Mouse (Mus musculus) embryo, embryonic 10 days (tissue): ENCODE results near the gene Nbr1.
A peak's percentile ranks its signal among the peaks of the same experiment; 100 is the strongest.

Experiments
- DNase-seq: peaks from one replicate; pipeline ENCODE4 v3.0.0-alpha.2; 2015; ENCODE audit warnings: low spot score

Gene Nbr1

DNA sequence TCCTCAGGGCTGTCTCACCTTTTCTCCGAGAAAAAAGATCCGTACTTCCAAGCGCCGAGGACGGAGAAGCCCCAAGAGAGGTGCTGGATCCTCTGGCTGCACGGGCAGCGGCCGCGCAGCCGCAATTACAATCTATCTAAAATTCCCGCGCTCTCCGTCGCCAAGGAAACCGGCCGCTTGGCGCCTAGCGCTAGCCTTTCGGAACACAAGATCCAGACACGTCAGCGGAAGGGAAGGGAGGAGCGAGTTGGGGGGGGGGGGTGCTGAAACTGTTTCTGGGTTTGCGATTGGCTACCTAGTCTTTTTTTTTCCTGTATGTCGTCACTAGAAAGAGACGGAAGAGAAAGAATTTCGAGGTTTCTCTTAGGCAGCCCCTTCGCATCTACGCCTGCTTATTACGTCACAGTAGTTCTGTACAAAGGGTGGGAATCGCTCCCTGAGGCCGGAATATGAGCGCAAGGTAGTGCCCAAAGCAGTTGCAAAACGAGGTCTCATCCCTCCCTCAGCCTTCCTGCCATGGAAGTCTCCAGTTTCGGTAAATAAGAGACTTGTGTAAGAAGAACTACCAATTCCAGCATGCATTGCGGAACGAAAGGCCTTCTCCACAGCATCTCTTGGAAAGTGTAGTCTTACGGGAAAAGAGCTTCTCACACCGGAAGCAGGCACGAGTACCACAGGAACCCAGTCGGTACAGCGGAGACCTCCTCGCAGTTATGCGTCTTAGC is at the start of gene Nbr1, which contains the start of gene Brca1:
Nbr1 (plus strand) TSS at position 399 of the 725 bp plus-strand sequence.
Brca1 (minus strand) TSS at position 205 of the 725 bp plus-strand sequence.
- peak; percentile 98 for DNase-seq

DNA sequence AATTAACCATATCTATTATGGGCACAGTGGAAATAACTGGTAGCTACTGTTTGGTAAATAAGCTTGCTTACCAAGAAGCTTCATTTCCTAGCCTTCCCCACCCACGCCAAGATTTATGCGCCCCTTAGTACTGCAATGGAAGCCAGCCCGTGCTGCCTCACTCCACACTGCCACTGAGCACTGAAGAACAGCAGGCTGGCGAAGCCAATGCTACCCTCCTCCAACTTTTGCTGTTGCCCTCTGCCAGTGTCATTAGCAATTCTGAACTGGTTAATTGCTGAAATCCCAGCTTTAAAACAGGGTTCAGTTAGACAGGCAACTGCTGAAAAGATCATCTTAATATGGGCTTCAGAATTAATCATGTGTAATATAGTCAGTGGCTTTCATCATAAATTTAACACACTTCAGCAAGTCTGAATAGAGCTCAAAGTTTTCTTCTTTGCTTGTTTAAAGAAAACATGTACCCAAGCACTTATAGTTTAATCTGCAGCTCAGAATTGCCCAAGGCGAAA is 45.6 kb upstream of the Nbr1 start:
- no peak for DNase-seq

DNA sequence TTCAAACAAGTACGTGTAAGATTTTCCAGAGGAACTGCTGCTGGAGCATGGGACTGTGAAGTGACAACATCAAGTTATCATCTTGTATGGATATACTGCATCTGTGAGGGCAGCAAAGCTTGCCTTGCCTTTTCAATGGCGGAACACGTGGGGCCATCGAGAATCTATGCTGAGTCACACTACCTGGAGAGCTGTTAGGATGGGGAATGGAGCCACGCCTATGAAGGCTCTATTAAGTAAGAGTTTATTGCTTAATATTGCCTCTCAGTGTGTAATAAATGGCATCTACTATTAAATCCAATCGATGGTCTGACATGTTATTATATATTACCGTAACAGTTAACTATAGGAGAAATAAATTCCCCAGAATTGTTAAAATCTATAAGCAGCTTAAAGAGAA is 44.9 kb upstream of the Nbr1 start:
- no peak for DNase-seq

DNA sequence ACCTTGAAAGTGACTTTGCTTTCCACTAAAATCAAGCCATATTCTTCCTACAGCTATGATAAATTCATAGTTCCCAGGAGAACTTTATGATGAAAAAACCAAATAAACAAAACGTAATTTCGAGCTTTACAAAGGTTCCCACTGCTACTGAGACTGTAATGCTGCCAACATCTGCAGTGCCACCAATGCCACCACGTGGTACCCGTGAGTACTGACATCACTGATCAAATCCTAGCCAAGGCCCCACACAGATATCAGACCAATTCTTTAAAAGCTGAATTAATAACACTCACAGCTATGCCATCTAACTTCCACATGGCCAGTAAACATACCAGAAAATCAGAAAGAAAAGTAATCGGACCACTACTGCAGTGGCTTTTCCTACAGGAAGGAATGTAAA is 33.0 kb upstream of the Nbr1 start:
- DNase-seq: no peak

GRCm38 (mm10) chr11:101519364-101519763 is 32.6 kb upstream of the Nbr1 start:
- no peak for DNase-seq

DNA sequence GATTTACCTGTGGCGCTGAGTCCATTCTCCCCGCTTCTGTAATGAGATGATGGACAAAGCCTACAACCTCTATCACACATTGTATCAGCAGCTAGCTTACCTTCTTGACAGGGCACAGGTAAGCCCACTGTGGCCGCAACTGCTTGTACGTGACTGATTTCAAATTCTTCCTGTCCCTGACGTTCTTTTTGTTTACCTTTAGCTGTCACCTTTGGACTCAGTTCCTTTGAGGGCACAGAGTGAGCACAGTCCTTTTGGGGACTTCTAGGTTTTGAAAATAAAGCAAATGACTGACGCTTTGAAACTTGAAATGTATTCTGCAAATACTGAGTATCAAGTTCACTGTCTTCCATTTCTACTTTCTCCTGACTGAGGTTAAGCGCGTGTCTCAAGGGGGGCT is 27.5 kb upstream of the Nbr1 start:
- no peak for DNase-seq

DNA sequence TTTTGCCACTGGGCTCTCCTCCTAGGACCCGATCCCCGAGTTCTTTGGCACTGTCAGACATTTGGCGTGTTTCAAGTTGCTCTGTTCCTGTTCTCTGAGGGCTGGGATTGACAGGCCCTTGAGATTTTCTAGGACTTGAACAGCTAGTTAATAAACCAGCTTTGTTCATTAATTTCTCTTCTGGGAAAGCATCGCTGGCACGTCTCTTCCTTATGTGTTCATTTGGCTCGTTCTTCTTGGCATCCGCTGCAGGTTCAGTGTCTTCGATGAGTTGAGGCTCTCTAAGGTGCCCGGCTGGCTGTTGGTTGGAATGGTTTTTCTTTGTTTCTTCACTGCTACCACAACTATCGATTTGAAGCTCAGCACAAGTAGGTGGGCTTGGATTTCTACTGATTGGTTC is 26.9 kb upstream of the Nbr1 start:
- DNase-seq: no peak

DNA sequence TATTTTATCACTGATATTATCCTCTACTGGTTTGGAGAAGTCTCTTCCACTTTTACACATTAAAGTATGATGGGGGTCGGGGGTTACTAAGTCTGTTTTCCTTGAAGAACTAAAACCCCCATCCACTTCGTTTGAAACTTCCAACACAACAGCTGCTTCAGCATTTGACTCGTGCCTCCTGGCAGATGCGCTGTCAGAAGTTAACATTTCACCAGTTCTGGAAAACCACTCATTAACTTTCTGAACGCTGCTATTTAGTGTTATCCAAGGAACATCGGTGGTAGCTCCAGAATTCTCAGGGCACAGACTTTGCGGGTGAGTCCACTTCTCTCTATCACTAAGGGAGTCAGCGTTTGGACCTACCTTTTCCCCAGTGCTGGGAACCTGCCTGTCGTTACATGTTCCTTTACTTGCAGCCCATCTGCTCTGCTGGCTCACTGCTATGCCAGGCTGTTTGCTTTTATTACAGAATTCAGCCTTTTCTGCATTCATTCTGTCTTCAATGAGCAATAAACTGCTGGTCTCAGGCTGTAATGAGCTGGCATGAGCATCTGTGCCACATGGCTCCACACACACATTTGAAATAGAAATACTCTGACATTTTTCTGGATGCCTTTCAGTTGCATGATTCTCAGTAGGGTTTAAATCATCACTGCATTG is 25.9 kb upstream of the Nbr1 start:
- no peak for DNase-seq

GRCm38 (mm10) chr11:101526686-101527085 is 25.3 kb upstream of the Nbr1 start:
- DNase-seq: no peak

DNA sequence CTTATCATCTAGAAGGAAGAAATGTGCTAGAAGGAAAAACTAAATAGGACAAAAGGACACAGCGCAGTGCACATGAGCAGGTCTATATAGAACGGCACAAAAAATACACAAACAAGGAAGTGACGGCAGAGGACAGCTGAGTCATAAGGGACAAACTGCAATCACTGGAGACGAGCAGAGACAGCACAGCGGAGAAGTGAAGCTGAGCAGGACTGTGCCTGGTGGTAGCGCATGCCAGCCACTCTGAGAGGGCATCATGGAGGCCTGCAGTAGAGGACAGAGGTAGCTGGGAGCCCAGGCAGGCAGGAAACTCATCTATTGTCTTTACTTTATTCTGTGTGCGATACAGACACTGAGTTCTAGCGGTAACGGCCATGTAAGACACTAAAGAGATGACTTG is 8.4 kb upstream of the Nbr1 start:
- DNase-seq: no peak

DNA sequence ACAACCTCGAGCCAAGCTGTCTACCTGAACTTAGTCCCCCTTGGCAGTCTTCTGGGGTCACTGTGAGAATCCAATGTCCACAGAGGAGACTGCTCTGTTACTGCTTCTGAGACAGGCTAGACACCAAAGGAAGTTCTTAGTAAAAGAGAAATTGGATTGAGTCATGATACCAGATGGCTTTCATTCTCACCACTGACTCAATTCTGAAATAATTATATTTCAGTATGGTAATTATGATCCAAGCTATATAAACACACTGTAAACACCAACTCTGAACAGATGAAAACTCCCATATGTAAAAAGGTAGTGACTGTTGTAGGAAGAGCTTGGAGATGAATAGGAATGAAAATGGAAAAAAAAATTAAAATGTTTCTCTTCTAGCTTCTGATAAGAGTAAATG is 7.8 kb upstream of the Nbr1 start:
- no peak for DNase-seq

- no peak for DNase-seq
Measured at GRCm38 (mm10) chr11:101548526-101548925, 3.4 kb upstream of the Nbr1 start.

DNA sequence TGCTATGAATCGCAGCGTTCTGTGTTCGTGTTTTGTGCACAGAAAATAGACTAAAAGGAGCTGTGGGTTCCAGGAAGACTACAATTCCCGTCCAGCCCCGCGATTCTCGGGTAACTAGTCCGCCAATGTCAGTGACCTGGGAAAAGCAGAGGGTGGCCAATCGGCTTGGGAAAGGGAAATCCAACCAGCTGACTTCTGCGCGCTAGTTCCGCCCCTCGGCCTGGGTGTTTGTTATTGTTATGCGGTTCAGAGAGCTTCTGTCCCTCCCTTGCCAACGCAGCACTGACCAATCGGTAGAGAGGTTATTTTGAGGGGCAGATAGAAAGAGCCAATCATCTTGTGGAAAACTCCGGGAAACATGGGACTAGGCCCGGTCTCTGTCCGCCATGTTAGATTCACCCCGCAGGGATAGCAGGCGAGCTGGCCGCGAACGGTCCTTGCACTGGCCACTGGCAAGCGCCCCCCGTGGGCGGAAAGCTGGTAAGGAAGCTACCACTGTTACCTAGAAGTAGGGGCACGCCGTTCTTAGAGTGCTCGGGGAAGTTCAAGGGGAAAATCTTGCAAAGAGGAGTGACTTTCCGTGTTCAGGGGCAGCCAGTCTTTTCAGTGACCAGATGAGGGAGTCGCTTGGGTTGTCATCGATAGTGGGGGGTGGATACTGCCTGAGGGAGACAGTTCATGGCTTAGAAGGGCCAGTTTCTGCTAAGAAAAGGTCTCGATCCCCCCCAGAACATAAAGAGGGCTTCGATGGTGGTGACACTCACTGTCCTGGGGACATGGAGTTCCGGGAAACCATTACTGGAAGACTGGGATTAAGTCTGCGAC is 739 bp downstream of the Nbr1 start:
- peak; percentile 99 for DNase-seq

DNA sequence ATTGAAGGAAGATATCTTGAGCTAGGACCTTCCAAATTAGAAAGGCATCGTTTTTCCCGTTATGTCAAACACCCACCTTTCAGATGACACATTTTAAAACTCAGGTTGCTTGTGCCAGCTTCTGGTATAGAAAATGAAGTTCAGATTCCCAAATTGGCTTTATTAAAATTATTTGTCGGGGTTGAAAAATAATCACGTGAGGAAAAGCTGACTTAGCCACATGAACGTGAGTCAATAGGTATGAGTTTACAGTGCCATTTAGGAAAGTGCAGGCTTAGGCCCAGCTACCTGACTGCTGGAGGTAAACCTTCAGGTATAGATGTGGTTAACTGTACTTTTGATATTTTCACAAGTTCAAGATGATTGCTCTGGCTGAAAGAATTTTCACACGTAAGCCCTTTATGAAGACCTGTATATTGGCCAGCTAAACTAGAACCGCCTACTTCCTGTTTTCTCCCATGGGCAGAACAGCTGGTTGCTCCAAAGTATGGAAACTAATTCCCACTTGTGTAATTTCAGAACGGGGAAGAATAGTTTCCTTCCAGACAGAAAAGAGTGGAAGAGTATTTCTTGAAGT is 1.5 kb downstream of the Nbr1 start:
- no peak for DNase-seq

- no peak for DNase-seq
Measured at GRCm38 (mm10) chr11:101556541-101556940, 4.6 kb downstream of the Nbr1 start.

- no peak for DNase-seq
Measured at GRCm38 (mm10) chr11:101556954-101557353, 5.0 kb downstream of the Nbr1 start.

GRCm38 (mm10) chr11:101562391-101562790 is 10.4 kb downstream of the Nbr1 start:
- peak; percentile 86 for DNase-seq

- DNase-seq: no peak
Measured at GRCm38 (mm10) chr11:101568421-101568820, 16.5 kb downstream of the Nbr1 start.

DNA sequence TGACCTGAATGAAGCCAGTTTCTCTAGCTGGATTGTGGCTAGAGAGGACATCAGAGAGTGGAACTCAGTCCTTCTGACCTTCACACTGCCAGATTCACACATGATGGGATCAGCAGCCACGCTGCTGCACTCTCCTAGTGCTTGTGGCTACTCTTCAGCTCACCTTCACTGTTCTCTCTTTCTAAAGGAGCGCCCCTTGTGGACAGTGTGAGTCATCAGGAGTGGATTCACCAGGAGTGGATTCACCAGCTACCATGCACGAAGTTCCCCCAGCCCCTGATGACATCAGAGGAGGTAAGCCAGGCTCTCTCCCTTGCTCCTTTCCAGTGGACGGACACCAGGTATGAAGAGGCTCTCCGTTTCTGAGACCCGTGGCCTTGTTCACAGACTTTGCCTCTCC is 24.2 kb downstream of the Nbr1 start:
- DNase-seq: no peak

- DNase-seq: no peak
Measured at GRCm38 (mm10) chr11:101581081-101581764, 29.3 kb downstream of the Nbr1 start.
